Mouse (Mus musculus) A20 (cell line): Measurements from ENCODE around the gene Mslnl.
A peak's percentile ranks its signal among the peaks of the same experiment; 100 is the strongest.

ENCODE experiments used
- DNase-seq: peaks from one replicate; pipeline ENCODE4 v3.0.0-alpha.2; 2011; ENCODE audit warnings: low read depth, low spot score

The Mslnl gene

DNA sequence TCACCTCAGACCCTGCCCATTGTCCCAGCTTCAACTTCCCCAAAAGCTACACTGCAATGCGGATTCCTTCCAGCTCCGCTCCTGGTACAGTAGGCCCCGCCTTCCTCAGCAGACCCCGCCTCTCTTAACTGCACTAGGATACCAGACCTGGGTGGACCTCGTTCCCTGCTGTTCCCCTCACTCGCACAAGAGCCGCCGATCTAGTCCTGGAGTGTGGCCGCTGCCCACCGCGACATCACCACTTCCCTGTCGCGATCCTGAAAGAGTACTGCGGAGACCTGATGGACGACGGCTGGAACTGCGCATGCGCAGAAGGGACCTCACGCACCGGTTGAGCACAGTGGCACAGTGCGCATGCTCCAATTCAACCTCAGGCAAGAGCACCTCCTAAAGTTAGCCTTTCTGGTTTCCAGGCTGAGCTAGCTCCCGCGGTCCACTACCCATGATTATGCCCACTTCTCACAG, 49.5 kb downstream of the Mslnl start, which contains the start of gene Haghl:
Gene Haghl, minus strand, starts transcription at position 393 of the 465 bp plus-strand sequence.
- DNase-seq, result peak; percentile 98

DNA sequence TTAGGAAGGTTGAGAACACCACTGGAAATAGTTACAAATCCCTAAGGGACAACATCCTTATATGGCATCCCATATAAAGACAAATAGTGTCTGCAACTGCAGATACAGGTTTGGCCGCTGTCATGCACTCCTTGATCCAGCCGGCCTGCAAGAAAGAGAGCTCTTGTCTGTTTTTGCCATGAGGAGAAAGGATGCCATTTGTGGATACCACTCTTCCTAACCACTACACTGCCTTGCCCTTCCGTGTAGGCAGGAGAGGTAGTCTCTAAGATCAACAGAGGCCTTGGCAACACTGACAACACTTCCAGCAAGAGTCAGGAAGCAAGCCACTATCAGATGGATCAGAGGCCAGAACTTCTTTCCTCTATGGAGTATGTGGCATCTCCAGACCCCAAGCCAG, 50.4 kb downstream of the Mslnl start, which contains the start of gene Ccdc78:
Gene Ccdc78, plus strand, starts transcription at position 301 of the 400 bp plus-strand sequence.
- DNase-seq, result no peak

DNA sequence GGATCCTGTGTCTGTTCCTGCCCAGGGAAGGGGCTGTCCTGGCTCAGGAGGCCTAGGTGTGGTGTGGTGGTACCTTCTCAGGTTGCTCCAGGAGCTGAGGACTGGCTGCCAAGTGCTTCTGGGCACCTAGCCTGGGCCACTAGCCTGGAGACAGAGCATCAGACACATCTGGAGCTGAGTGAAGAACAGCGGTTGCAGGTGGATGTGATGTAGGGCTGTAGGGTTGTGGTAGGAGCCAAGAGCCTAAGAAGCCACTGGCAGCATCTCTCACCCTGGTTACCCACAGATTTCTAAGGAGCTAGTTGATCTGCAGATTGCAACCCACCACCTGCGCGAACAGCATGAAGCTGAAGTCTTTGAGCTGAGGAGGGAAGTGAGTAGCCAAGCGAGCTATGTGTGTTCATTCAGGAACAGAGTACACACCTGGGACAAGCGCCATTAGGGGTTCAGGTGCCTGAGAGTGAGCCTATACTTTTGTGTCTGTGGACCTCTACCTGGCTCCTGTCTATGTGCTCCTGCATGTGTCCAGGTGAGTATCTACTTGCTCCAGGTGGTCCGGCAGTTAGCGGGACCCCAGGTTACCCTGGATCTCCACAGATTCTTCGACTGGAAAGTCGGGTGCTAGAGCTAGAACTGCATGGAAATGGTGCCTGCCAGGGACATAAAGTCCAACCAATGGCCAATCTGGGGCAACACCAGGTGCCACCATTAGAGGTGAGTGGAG, 51.1 kb downstream of the Mslnl start:
- no peak for DNase-seq

DNA sequence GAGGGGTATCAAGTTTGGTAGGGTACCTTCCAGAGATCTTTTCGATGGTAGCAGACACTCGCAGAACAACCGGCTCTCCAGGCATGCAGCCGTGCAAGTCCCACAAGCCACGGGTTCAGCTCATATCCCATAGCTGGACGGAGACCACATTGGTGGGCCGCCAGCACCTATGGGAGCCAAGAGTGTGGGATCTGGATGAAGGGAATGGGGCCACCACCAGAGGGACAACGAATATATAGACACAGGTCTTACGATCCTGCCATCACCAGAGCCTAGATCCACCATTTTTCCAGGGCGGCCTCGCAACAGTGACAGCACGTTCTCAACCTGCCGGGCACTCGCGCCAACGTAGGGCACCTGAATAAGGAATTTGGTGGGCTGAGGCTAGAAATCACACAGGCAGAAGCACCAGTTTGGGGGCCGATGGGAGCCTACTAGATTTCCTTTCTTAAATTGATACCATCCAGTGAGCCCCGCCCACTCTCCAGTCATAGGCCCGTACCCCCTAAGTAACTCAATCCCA, 55.5 kb downstream of the Mslnl start:
- no peak for DNase-seq

DNA sequence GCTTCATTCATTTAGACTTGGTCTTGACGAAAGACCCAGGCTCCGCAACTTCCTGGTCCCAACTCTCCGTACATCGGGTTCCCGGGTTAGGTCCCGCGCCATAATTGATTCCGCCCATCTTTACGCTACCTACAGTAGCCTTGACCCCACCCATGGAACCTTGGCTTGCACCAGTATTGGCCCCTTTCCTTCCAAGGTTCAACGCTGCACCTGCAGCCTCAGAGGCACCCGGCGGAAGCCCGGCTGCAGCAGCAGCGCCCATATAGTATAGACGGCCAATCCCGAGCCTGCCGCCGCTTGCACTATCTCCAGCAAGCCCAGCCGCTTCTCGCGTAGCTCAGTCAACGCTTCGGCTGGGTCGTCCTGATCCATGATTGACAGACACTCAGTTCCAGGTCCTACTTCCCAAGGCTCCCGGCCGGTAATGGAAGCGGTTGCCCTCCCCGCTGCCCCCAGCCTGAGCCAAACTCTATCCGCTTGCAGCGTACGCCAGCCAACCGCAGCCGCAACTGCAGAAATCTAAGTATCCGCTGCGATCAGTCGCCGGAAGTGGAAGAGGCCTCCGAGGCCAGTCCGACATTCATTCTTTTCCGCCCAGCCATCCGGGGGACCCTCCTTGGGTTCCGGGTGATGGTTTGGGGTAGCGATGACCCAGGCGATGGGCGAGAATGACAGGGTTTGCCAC, 56.1 kb downstream of the Mslnl start:
- DNase-seq, result peak; percentile 94

DNA sequence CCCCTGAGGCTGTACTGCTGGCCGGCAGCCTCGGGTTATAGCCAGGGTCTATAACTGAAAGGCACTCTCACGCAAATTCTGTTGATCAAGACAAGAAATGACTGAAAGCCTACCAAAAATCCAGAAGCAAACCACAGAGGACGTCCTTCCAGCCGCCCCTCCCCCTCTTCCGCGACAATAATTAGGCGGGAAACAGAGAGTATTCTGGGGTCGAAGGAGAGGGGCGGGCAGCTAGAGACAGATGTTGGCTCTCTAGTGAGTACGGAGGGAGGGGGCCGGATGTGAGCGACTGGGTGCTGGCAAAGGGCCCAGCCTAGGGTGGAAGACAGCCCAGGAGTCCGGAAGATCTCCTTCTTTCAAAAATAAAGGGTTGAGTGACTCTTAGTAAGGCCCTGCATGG, 56.8 kb downstream of the Mslnl start, which contains the start of gene Fam173a:
Gene Fam173a, minus strand, starts transcription at position 287 of the 400 bp plus-strand sequence.
- DNase-seq, result peak; percentile 88

DNA sequence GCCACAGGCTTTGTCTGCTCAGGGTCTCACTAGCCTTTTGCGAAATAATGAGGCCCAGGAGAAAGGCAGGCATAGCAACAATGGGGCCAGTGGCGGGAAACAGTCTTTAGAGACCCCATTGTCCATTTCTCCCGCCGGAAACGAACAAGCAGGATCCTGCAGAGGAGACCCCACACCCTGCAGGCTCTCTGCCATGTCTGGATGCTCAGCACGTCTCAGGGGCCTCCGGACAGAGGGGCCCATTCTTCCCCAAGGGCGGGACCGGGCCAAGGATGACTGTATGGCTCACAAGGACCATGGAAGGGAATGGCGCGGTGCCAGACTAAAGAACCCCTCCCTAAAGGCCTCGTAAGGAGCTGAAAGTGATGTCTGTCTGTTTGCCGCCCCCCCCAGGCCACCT, 58.4 kb downstream of the Mslnl start:
- no peak for DNase-seq

DNA sequence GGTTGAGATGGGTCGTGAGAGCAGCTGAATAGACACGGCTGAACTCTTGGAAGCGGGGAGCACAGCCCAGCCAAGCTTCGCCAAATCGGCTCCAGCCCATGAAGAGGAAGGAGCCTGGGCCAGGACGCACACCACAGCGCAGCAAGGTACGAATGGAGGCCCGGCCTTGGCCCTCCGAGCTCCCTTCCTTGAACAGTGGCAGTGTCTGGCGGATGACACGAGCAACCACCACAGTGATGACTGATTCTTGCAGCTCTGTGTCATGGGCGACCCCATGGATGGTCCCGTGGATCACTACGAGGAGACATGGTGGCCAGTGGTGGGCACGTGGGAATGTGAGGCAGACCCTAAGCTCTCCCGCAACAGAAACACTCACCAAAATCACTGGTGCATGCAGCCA, 59.2 kb downstream of the Mslnl start:
- DNase-seq, result no peak

DNA sequence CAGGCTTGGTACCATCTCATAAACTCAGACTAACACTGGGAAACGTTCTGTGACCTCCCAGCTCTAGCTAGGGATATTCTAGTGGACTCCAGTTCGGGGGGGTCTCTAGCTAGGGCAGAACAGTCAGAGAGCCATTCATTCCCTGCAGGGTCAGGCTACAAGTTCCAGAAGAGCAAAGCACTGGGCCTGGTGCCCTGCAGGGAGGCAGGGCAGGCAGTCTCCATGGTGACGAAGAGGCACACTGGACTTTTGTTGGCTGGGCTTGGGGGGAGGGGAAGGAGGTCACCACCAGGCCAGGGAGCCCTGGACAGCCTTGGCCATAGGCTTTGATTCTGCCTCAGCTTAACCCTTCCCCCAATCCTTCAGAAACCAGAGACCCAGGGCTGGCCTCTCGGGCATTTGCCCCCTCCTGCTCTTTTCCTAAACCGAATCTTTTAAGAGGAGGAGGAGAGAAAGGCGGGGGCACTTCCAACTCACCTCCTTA, 59.8 kb downstream of the Mslnl start, which contains the start of gene AC134908.4:
Gene AC134908.4, minus strand, starts transcription at position 51 of the 484 bp plus-strand sequence.
- no peak for DNase-seq

DNA sequence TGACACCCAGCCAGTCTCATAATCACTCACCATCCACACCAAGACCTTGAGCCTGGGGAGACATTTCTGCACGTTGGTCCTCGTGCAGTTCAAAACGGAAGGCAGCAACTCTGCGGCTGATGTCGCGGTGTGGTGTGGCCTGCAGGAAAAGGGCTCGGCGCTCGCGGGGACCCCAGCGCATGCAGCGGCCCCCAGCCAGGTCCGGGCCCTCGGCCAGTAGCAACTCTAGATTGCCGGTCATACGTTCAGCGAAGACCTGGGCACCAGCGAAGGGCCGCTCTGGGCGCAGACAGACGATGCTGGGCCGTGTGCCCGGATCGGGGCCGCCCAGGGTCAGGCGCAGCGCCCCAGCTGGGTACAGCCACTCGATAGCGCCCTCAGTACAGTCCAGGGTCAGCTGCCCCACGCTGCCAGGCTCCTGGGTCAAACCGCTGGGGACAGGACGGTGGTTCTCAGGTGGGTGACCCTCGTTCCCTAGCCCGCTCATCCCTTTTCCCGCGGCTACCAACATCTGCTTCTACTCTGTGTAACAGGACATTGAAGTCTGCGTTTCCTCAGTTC, 60.4 kb downstream of the Mslnl start:
- peak; percentile 39 for DNase-seq

DNA sequence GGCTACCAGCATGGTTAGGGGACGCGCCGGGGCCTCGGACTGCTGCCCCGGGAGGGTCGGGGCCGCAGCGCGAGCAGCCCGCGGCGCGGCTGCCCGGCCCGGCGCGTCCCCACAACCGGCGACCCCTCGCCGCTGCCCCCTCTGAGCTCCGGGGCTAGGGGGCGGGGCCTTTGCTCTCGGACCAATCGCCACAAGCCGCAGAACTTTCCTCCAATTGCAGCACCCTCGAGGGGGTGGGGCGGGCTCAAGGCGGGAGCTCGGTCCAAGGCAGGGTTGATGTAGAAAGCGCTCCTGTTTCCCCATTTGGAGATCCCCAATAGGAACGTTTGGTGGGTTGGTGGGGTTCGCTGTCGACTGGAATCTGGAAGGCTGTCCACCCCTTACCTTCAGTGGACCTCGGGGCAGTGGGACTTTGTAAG, 61.1 kb downstream of the Mslnl start, which contains the start of gene Metrn:
Gene Metrn, minus strand, starts transcription at position 186 of the 419 bp plus-strand sequence.
- peak; percentile 90 for DNase-seq
